Mouse (Mus musculus) testis, adult 2 months (tissue): ENCODE measurements around the gene Txnrd1.

Experiments
- CTCF ChIP-seq: fragments of 200-500 bp; IDR thresholded peaks from 2 replicates; pipeline ENCODE4 v1.5.1; 2012; ENCODE audit warnings: low read depth, mild to moderate bottlenecking, inconsistent platforms, low read length, moderate library complexity; ENCODE audit not compliant: control insufficient read depth, insufficient read depth, insufficient replicate concordance
- POLR2A ChIP-seq: fragments of 200-500 bp; IDR thresholded peaks from 2 replicates; pipeline ENCODE4 v1.6.1; 2012; ENCODE audit warnings: low read depth, mild to moderate bottlenecking, inconsistent platforms, low read length, moderate library complexity; ENCODE audit not compliant: control insufficient read depth

GRCm38 (mm10) chr10:82897936-82898335 lies 64.2 kb downstream of the Txnrd1 start:
- TF ChIP-seq CTCF: no peak
- TF ChIP-seq POLR2A: no peak
